Mouse (Mus musculus) midbrain, embryonic 16.5 days (tissue): ENCODE data around the gene Fam180a. TPM values are rescaled to one million over a fixed set of nuclear protein-coding genes. Genes with fewer than 3 reads are reported as not detected.

ENCODE experiments used
- ATAC-seq: fragments of 200-750 bp; cut with Nextera tagmentation; 2 replicates; pipeline ENCODE4 v1.8.0; 2017; ENCODE audit warnings: moderate TSS enrichment
- H3K27ac ChIP-seq: fragments of 300-500 bp; sonication (generic); 2 replicates; pipeline ENCODE4 v1.5.1; 2014; ENCODE audit warnings: mild to moderate bottlenecking, low read length, mixed read lengths
- H3K27me3 ChIP-seq: fragments of 300-500 bp; sonication (generic); 2 replicates; pipeline ENCODE4 v1.6.1; 2014; ENCODE audit warnings: low read depth, low read length, mixed read lengths; ENCODE audit not compliant: control insufficient read depth, insufficient read depth
- H3K36me3 ChIP-seq: fragments of 300-500 bp; sonication (generic); 2 replicates; pipeline ENCODE4 v1.6.1; 2014; ENCODE audit warnings: mild to moderate bottlenecking, low read length, moderate library complexity, mixed read lengths; ENCODE audit not compliant: control insufficient read depth, insufficient read depth
- H3K4me1 ChIP-seq: fragments of 300-500 bp; sonication (generic); 2 replicates; pipeline ENCODE4 v1.6.1; 2014; ENCODE audit warnings: mild to moderate bottlenecking, low read length, mixed read lengths; ENCODE audit not compliant: control insufficient read depth, insufficient read depth
- H3K4me2 ChIP-seq: fragments of 300-500 bp; sonication (generic); 2 replicates; pipeline ENCODE4 v1.6.1; 2014; ENCODE audit warnings: mild to moderate bottlenecking, low read length, mixed read lengths
- H3K4me3 ChIP-seq: fragments of 300-500 bp; sonication (generic); 2 replicates; pipeline ENCODE4 v1.5.1; 2014; ENCODE audit warnings: low read depth, mild to moderate bottlenecking, low read length, moderate library complexity, mixed read lengths
- H3K9ac ChIP-seq: fragments of 300-500 bp; sonication (generic); 2 replicates; pipeline ENCODE4 v1.6.1; 2014; ENCODE audit warnings: low read depth, low read length, mixed read lengths
- H3K9me3 ChIP-seq: fragments of 300-500 bp; sonication (generic); replicated peaks from 2 replicates; pipeline ENCODE4 v1.6.1; 2014; ENCODE audit warnings: mild to moderate bottlenecking, low read length, mixed read lengths; ENCODE audit not compliant: control insufficient read depth, poor library complexity, severe bottlenecking
- WGBS: fragments of 180-500 bp; shearing (Covaris S2); extraction: QIAGEN DNeasy Blood & Tissue Kit; methylation state at CpG from one replicate; pipeline ENCODE4 v1.1.7; 2014; 5-methylcytosine and 5-hydroxymethylcytosine counted together
- polyA plus RNA-seq: library from polyadenylated mRNA; unstranded; fragments of >200 nt; fragmentation: Nextera tagmentation; extraction: Ambion mirVana; gene quantifications from 2 replicates; pipeline ENCODE4 v1.2.1, GENCODE M21; 2015

Fam180a gene
- polyA plus RNA-seq, 1 experiment from 2014 or later = 1.7 TPM

DNA sequence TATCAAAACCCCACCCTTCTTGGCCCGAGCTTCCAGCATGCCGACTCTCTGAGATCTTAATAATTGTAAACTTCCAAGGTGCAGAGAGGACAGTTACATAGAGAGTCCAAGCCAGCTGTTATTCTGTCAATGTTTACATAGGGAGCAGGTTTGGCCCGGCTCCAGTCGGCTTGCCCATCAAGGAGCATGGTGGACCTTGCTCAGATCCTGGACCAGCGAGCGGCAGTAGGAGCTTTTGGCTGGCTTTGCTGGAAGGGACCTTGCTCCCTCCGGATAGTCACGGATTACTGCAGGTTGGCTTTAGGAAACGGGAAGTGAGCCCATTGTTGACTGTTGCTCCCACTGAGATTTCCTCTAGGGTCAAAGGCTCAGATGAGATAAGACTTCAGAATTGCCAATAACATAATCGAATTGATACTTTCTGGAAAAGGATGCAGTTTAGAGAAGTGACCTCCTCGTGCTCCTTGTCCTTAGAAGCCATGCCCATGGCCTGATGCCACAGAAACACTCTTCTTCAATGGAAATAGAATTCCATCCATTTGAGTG is 22.5 kb downstream of the Fam180a start:
- no peaks in the 10 kb centered on the region for H3K27me3 ChIP-seq
- no peaks in the 10 kb centered on the region for H3K36me3 ChIP-seq
- 80% methylated on average over 11 of the region's 11 CpGs for WGBS
- no peak for ATAC-seq
- H3K27ac ChIP-seq = no peak overlapping the region
- no peak overlapping the region for H3K4me3 ChIP-seq
- no peak overlapping the region for H3K4me2 ChIP-seq
- no peak overlapping the region for H3K9ac ChIP-seq
- H3K9me3 ChIP-seq = no peaks in the 10 kb centered on the region
- no peaks in the 10 kb centered on the region for H3K4me1 ChIP-seq

DNA sequence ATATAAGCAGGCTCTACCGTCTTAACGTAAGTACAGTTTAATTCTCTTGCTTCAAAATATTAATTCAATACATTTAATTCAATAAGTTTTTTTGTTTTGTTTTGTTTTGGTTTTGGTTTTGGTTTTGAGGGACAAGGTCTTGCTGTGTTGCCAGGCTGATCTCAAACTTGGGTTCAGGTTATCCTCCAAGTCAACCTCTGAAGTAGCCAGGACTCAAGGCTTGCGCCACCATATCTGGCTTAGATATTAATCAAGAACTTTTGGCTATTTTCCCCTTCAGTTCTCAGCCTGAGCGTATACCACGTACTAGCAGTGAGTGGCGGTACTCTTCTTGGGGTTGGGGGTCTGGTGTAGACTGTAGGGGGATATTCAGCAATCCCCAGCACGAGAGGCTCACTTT is 23.4 kb downstream of the Fam180a start:
- Histone ChIP-seq H3K27ac (no peak overlapping the region), H3K4me2 (no peak overlapping the region), H3K4me3 (no peak overlapping the region), H3K27me3 (no peaks in the 10 kb centered on the region), H3K9me3 (no peaks in the 10 kb centered on the region), H3K9ac (no peak overlapping the region), H3K36me3 (no peaks in the 10 kb centered on the region), H3K4me1 (no peaks in the 10 kb centered on the region)
- WGBS = 92% methylated on average over 7 of the region's 7 CpGs
- ATAC-seq = no peak

DNA sequence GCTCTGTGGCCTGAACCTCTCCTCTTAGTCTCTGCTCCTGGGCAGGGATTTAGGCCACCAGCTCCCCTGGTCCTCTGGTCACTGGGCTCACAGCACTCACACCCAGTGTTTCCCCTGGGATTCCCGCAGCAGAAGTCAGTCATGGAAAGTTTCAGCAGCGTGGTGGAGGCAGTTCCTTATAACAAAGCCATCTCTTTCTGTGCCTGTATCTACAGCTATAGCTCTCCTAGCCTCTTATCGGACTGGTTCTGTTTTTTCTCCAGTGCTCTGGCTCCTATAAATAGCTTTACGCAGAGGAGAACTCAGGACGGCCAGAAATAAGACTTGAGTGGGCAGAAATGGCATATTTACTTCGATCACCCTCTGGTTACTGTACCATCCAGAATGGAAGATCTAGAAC is 27.6 kb downstream of the Fam180a start:
- H3K4me1 ChIP-seq = no peaks in the 10 kb centered on the region
- H3K27me3 ChIP-seq = no peaks in the 10 kb centered on the region
- no peak overlapping the region for H3K4me2 ChIP-seq
- no peaks in the 10 kb centered on the region; the same call in 1 of the 2 replicates for H3K9me3 ChIP-seq
- no peaks in the 10 kb centered on the region for H3K36me3 ChIP-seq
- WGBS = 92% methylated on average over 6 of the region's 6 CpGs
- no peak overlapping the region for H3K9ac ChIP-seq
- H3K4me3 ChIP-seq = no peak overlapping the region
- no peak for ATAC-seq
- no peak overlapping the region for H3K27ac ChIP-seq

DNA sequence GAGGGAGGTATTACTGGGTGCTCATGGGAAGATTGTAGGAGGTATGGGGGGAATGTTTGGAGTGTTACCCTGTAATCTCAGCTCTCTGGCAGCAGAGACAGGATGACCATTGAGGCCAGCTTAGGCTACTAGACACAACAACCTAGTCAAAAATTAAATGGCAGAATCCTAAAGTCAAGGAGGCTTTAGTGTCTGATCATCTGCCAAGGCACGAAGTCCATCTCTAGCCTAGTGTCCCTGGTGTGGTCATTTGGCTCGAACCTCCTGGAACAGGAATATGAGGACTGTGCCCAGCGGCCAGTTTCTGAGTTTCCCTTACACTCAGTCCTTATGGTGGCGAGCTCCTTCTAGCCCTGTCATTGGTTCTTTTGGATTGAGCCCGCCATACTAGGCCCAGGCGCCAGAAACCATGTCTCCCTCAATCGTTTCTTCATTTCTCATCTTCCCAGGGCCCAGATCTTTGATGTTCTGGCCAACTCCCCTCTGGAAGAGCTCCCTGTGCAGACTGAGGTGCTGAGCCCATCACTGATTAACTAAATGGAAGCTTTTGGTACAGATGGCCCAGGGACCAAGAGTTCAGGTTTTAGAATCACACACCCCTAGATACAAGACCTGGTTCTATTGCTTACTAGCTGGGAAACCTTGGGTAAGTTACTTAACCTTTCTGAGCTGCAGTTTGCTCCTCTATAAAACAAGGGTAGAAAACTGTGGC is 28.3 kb downstream of the Fam180a start:
- Histone ChIP-seq H3K4me1 (no peaks in the 10 kb centered on the region), H3K4me3 (no peak overlapping the region), H3K4me2 (no peak overlapping the region), H3K9ac (no peak overlapping the region), H3K36me3 (no peaks in the 10 kb centered on the region), H3K9me3 (no peaks in the 10 kb centered on the region; the same call in 1 of the 2 replicates), H3K27ac (no peak overlapping the region), H3K27me3 (no peaks in the 10 kb centered on the region)
- no peak for ATAC-seq
- 92% methylated on average over 7 of the region's 7 CpGs for WGBS

DNA sequence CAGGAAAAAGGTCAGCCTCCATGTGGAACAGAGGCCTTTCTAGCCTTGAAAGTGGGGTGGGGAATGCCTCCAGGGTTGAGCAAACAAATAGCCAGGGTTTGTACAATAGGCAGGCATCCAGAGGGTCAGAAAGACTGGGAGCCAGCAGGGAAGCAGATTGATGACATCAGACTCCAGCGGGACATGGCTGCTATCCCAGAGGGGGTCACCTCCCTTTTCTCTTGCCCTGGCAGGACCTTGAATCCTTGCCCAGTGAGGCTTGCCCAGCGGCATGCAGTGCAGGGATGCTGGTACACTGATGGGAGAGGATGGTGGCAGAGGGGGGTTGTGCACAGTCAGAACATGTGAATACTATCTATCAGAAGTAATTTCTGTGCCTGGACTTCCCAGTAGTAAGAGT is 28.9 kb downstream of the Fam180a start:
- no peak overlapping the region for H3K27ac ChIP-seq
- 48% methylated on average over 2 of the region's 2 CpGs for WGBS
- no peak for ATAC-seq

DNA sequence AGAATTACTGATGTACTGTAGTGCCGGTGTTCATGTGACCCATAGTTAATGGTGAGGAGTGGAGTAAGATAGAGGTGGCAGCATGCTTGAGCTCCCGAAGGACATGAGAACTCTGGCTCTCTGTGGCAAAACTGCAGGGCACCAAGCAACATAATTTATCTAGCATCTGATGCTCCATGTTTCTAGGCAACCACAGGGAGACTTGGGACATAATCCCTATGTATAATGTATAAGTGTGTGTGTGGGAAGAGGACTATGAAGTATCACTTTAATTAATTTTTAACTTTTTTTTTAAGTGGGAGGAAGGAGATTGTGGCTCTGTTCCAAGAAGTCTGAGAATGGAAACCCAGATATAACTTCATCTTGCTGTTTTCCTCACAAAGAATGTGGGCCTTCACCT is 31.0 kb downstream of the Fam180a start:
- no peak for ATAC-seq
- Histone ChIP-seq H3K4me2 (no peak overlapping the region), H3K4me3 (no peak overlapping the region), H3K36me3 (no peaks in the 10 kb centered on the region), H3K27ac (no peak overlapping the region), H3K9me3 (no peaks in the 10 kb centered on the region; the same call in 1 of the 2 replicates), H3K27me3 (no peaks in the 10 kb centered on the region), H3K9ac (no peak overlapping the region), H3K4me1 (no peaks in the 10 kb centered on the region)
- whole genome bisulfite sequencing = 65% methylated on average over 2 of the region's 2 CpGs

More for the DNA sequence above, 28.9 kb downstream of the Fam180a start:
- Histone ChIP-seq H3K36me3 (no peaks in the 10 kb centered on the region), H3K4me1 (no peaks in the 10 kb centered on the region), H3K9ac (no peak overlapping the region), H3K27me3 (no peaks in the 10 kb centered on the region), H3K4me3 (no peak overlapping the region), H3K9me3 (no peaks in the 10 kb centered on the region; the same call in 1 of the 2 replicates), H3K4me2 (no peak overlapping the region)

DNA sequence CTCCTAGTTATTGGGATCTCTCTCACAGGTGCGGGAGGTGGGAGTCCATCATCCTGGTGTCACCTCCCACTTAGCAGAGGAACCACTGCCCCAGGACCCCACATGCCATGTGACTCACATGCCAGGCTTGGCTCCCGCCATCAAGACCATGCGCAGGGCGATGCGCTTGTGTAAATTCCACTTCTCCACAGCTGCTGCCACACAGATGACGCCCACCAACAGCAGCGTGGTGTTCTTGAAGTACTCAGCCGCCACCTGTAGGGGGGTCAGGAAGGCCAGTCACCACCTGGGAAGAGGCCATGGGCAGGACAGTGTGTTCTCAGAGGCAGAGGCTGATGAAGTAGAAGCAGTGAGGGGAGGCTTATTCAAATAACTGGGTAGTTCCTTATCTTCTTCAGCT is 36.3 kb downstream of the Fam180a start:
- Histone ChIP-seq H3K9me3 (no peaks in the 10 kb centered on the region; the same call in 1 of the 2 replicates), H3K9ac (no peak overlapping the region), H3K4me2 (no peak overlapping the region), H3K27ac (no peak overlapping the region), H3K27me3 (no peaks in the 10 kb centered on the region), H3K4me3 (no peak overlapping the region), H3K4me1 (no peaks in the 10 kb centered on the region), H3K36me3 (no peaks in the 10 kb centered on the region)
- ATAC-seq = peak; percentile 15; the same call in 1 of the 2 replicates
- WGBS = 89% methylated on average over 8 of the region's 8 CpGs

DNA sequence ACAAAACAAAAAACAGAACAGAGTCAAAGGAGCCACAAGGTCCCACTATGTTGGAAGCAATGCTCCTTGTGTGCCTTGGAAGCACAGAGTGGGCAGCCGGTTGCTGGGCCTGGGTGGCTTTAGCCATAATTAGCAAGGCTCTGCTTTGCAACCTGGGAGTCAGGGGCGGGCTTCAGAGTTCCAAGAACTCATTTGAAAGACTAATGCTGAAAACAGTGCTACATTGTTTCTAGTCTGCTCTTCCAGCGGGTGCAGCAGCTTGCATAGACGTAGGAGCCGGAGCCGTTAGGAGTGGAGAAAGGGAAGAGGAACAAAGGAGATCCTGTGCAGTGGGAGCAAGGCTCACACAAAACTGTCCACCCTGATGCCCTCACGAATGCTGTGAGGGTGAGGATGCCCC is 37.0 kb downstream of the Fam180a start:
- Histone ChIP-seq H3K27ac (no peak overlapping the region), H3K36me3 (no peaks in the 10 kb centered on the region)

DNA sequence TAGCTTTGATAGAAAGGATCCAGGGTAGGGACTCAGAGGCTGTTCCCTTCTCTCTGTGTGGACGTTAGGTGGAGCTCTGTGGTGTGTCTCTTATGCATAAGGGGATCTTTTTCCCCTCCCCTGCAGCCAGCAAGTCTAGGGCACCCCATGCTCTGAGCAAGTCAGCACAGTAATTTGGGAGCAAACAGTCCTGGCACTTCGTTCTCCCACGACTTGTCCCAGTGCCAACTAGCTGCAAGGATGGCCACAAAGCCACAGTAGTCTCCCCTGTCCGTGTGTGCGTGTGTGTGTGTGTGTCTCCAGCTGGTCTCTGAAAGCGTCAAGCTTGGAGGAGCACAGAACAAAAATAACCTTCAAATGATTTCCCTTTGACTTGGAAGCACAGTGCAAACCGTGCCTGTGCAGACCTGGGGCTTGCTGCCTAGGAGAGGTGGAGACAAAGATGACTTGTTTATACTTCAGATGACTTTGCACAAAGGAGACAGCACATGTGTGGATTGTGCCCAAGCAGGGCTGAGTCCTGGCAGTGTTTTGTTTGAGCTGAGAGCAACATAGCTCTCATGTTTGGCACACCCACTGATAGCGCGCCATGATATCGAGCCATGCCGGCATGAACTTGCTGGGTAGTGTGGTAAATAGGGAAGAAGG is 37.7 kb downstream of the Fam180a start:
- H3K27me3 ChIP-seq = no peaks in the 10 kb centered on the region
- ATAC-seq = peak; percentile 32; the same call in 1 of the 2 replicates
- no peak overlapping the region for H3K9ac ChIP-seq
- no peak overlapping the region for H3K4me3 ChIP-seq
- no peaks in the 10 kb centered on the region for H3K9me3 ChIP-seq
- no peak overlapping the region for H3K27ac ChIP-seq
- no peaks in the 10 kb centered on the region for H3K36me3 ChIP-seq
- 69% methylated on average over 11 of the region's 11 CpGs for WGBS
- no peaks in the 10 kb centered on the region for H3K4me1 ChIP-seq
- H3K4me2 ChIP-seq = no peak overlapping the region

More for the DNA sequence above, 37.0 kb downstream of the Fam180a start:
- ATAC-seq = no peak
- WGBS = 18% methylated on average over 7 of the region's 7 CpGs
- Histone ChIP-seq H3K4me2 (no peak overlapping the region), H3K9ac (no peak overlapping the region), H3K27me3 (no peaks in the 10 kb centered on the region), H3K4me1 (no peaks in the 10 kb centered on the region), H3K9me3 (no peaks in the 10 kb centered on the region; the same call in 1 of the 2 replicates), H3K4me3 (no peak overlapping the region)
